Mouse (Mus musculus) mouse embryonic stem cell (cell line): ENCODE measurements around the gene Kcna7.
"Not testable (repeated sequence)": the region's sequence is repeated elsewhere in the genome, so short reads cannot be mapped to it uniquely, and the experiment has no call there.

Experiments
- in situ Hi-C, 2 experiments: fragments of 300-500 bp; cut with MboI; formaldehyde crosslinking; loops; 1 replicate in 1 of 2; 3 replicates in 1 of 2; pipeline ENCODE4 v1.14.3; 2019 to 2020; ENCODE audit warnings: low sequenced_read_pairs in 2 of 2, low pct_unique_long_range_greater_than_20kb in 1 of 2, mixed read lengths in 1 of 2; ENCODE audit not compliant: unreplicated experiment in 1 of 2

Gene Kcna7

GRCm38 (mm10) chr7:45374620-45375019 lies 30.8 kb upstream of the Kcna7 start:
- in situ Hi-C loops, result no loop called here

GRCm38 (mm10) chr7:45376057-45376456 lies 29.4 kb upstream of the Kcna7 start:
- in situ Hi-C loops, result no loop called here

GRCm38 (mm10) chr7:45386077-45386476 lies 19.4 kb upstream of the Kcna7 start:
- in situ Hi-C loops, result no loop called here

GRCm38 (mm10) chr7:45395129-45395541 lies 10.3 kb upstream of the Kcna7 start:
- in situ Hi-C loops, result no loop called here

GRCm38 (mm10) chr7:45395578-45396336 lies 9.7 kb upstream of the Kcna7 start, which contains the start of gene Snrnp70:
Snrnp70 (minus strand) TSS chr7:45395742.
- in situ Hi-C loops, result no loop called here

- in situ Hi-C loops, result not testable (repeated sequence)
These were observed 9.1 kb upstream of the Kcna7 start for GRCm38 (mm10) chr7:45396337-45396775.

- in situ Hi-C loops, result no loop called here
These were observed 8.7 kb upstream of the Kcna7 start for GRCm38 (mm10) chr7:45396787-45397186.

DNA sequence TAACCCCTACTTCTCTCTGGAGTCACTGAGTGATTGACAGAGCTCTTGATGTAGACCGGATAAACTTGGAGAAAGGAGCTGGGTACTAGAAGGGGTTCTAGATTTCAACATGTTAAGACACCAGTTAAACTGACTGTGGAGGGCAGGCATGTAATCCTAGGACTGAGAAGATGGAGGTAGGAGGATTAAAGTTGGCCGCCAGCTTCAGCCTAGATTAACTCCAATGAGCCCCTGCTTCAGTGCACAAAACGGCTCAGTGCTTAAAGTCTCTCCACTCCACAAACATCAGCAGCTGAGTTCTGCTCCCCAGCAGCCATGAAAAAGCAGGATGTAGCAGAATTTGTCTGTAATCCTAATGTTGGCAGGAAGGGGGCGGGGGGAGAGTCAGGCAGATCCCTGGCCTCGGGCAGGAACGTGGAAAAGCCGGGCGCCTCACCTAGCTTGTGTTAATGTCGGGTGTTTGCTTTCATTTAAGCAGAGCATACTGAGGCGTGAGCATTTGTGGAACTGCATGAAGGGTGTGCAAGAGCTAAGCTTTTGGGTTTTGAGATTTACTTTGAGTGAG lies 3.9 kb upstream of the Kcna7 start:
- in situ Hi-C loops, result no loop called here

- in situ Hi-C loops, result no loop called here
These were observed 1.8 kb upstream of the Kcna7 start for GRCm38 (mm10) chr7:45403532-45404261.

DNA sequence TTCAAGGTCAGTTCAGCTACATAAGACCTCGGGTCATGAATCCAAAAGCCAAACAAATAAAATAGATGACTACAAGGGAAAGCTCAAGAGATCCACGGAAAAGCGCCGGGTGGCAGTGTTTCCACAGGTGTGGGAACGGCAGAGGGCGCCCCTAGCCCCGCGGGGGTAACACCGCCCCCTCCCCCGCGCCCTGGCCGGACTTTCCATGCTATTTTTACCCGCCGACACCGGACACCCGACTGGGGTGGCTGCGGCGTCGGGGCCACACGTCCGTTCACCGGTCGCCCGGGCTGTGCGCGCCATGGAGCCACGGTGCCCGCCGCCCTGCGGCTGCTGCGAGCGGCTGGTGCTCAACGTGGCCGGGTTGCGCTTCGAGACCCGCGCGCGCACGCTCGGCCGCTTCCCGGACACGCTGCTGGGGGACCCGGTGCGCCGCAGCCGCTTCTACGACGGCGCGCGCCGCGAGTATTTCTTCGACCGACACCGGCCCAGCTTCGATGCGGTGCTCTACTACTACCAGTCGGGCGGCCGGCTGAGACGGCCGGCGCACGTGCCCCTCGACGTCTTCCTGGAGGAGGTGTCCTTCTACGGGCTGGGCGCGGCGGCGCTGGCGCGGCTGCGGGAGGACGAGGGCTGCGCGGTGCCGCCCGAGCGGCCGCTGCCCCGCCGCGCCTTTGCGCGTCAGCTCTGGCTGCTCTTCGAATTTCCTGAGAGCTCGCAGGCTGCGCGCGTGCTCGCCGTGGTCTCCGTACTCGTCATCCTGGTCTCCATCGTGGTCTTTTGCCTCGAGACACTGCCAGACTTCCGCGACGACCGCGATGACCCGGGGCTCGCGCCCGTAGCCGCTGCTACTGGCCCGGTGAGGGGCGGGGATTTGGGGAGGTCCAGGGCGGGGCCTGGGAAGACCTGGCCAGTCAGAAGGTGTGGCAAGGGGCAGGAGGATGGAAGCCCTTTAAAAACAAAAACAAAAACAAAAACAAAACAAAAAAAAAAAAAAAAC lies 1.0 kb downstream of the Kcna7 start:
- in situ Hi-C loops, result no loop called here

GRCm38 (mm10) chr7:45407836-45408235 lies 2.4 kb downstream of the Kcna7 start:
- in situ Hi-C loops, result no loop called here

DNA sequence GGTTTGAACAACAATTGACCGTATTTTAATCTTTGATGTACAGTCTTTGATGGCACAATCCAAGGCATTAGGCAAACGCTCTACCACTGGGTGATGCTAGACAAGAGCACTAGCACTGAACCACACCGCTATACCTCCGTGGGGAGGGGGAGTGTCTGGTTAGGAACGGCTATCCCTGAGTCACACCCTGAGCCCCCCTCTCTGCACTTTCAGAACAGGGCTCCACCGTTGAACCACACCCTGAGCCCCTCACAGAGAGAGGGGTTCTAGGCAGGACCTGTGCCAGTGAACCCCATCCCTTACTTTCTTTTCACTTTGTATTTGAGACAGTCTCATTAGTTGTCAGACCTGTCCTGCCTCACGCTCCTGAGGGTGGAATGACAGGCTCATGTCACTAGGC lies 2.9 kb downstream of the Kcna7 start:
- in situ Hi-C loops, result no loop called here

DNA sequence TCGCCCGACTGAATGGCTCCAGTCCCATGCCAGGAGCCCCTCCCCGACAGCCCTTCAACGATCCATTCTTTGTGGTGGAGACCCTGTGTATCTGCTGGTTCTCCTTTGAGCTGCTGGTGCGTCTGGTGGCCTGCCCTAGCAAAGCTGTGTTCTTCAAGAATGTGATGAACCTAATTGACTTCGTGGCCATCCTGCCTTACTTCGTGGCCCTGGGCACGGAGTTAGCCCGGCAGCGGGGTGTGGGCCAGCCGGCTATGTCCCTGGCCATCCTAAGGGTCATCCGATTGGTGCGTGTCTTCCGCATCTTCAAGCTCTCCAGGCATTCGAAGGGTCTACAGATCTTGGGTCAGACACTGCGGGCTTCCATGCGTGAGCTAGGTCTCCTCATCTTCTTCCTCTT lies 3.5 kb downstream of the Kcna7 start:
- in situ Hi-C loops, result no loop called here

GRCm38 (mm10) chr7:45409497-45410163 lies 4.2 kb downstream of the Kcna7 start:
- in situ Hi-C loops, result no loop called here

GRCm38 (mm10) chr7:45412421-45412820 lies 7.0 kb downstream of the Kcna7 start:
- in situ Hi-C loops, result no loop called here

DNA sequence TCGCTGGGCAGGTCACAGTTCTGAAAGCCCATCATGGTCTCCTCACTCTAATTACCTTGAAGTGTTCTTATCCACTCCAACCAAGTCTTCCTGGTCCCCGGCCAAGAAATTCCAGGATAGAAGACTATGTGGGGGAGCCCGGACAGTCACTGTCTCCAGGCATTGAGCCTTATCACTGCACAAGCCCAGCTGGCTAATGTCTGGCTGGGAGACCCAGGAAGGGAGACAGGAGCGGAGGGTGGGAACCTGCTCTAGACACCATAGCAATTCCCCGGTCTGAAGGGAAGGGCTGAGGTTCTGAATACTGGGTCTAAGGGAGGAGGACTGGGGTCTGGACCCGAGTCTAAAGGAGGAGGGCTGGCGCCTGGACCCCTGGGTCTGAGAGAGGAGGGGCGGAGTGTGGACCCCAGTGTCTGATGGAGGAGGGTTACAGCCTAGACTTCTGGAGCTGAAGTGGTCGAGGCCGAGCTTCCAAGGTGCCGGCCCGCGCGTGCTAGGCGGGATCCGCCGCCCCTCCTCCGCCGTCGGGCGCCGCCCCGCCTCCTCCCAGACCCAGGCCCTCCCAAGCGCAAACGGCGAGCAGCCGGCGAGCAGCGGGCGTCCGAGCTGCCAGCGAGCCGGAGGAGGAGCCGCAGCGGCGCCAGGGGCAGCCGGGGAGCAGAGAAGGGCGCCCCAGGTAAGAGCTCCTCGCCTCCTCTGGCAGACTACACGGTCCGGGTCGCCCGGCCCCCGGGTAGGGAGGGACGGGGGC lies 7.8 kb downstream of the Kcna7 start, which contains the start of gene Ntf5:
TSS of gene Ntf5 (plus strand) at position 583 of the 751 bp plus-strand sequence.
- in situ Hi-C loops, result no loop called here
